Mouse (Mus musculus) liver, postnatal 0 days (tissue): ENCODE measurements around the gene Serpinb3a. TPM values are rescaled to one million over a fixed set of nuclear protein-coding genes. Genes with fewer than 3 reads are reported as not detected.

Source experiments
- ATAC-seq: fragments of 200-750 bp; cut with Nextera tagmentation; 2 replicates; pipeline ENCODE4 v1.8.0; 2017; ENCODE audit warnings: mild to moderate bottlenecking, moderate library complexity
- DNase-seq: peaks from one replicate; pipeline ENCODE4 v3.0.0-alpha.2; 2016
- H3K27ac ChIP-seq: fragments of 300-500 bp; sonication (generic); 2 replicates; pipeline ENCODE4 v1.5.1; 2014; ENCODE audit warnings: antibody characterized with exemption, moderate library complexity, mild to moderate bottlenecking, low read depth
- H3K27me3 ChIP-seq: fragments of 300-500 bp; sonication (generic); 2 replicates; pipeline ENCODE4 v1.6.1; 2014; ENCODE audit warnings: low read length, control low read depth, mixed read lengths; ENCODE audit not compliant: insufficient read depth
- H3K36me3 ChIP-seq: fragments of 300-500 bp; sonication (generic); replicated peaks from 2 replicates; pipeline ENCODE4 v1.6.1; 2014; ENCODE audit warnings: mild to moderate bottlenecking, control low read depth, low read length, moderate library complexity, mixed read lengths; ENCODE audit not compliant: insufficient read depth
- H3K4me1 ChIP-seq: fragments of 300-500 bp; sonication (generic); 2 replicates; pipeline ENCODE4 v1.6.1; 2014; ENCODE audit warnings: antibody characterized with exemption, mild to moderate bottlenecking, control low read depth; ENCODE audit not compliant: insufficient read depth
- H3K4me2 ChIP-seq: fragments of 300-500 bp; sonication (generic); 2 replicates; pipeline ENCODE4 v1.6.1; 2014; ENCODE audit warnings: low read depth, mild to moderate bottlenecking, low read length, moderate library complexity, mixed read lengths
- H3K4me3 ChIP-seq: fragments of 300-500 bp; sonication (generic); 2 replicates; pipeline ENCODE4 v1.5.1; 2014; ENCODE audit warnings: low read depth, low read length
- H3K9ac ChIP-seq: fragments of 300-500 bp; sonication (generic); replicated peaks from 2 replicates; pipeline ENCODE4 v1.6.1; 2014; ENCODE audit warnings: mild to moderate bottlenecking, moderate library complexity
- H3K9me3 ChIP-seq: fragments of 300-500 bp; sonication (generic); 2 replicates; pipeline ENCODE4 v1.6.1; 2016; ENCODE audit warnings: mild to moderate bottlenecking, control low read depth, low read length, mixed read lengths
- CTCF ChIP-seq: sonication (generic); IDR thresholded peaks from 2 replicates; pipeline ENCODE4 v1.5.1; 2016; ENCODE audit warnings: antibody characterized with exemption, low read depth
- EP300 ChIP-seq: IDR thresholded peaks from 2 replicates; pipeline ENCODE4 v1.6.1; 2016; ENCODE audit warnings: antibody characterized with exemption, low read depth, mild to moderate bottlenecking
- WGBS: fragments of 180-500 bp; shearing (Covaris S2); extraction: QIAGEN DNeasy Blood & Tissue Kit; methylation state at CpG from one replicate; pipeline ENCODE4 v1.1.7; 2014; ENCODE audit not compliant: insufficient replicate concordance; 5-methylcytosine and 5-hydroxymethylcytosine counted together
- polyA plus RNA-seq: library from polyadenylated mRNA; unstranded; fragments of >200 nt; fragmentation: Nextera tagmentation; extraction: Ambion mirVana; gene quantifications from 2 replicates; pipeline ENCODE4 v1.2.1, GENCODE M21; 2015

Serpinb3a gene
- polyA plus RNA-seq, 1 experiment from 2014 or later = not detected

- Histone ChIP-seq H3K4me3 (no peak overlapping the region), H3K9me3 (no peaks in the 10 kb centered on the region), H3K36me3 (no peaks in the 10 kb centered on the region), H3K4me2 (no peak overlapping the region), H3K9ac (no peak overlapping the region), H3K27ac (no peak overlapping the region), H3K27me3 (no peaks in the 10 kb centered on the region), H3K4me1 (no peaks in the 10 kb centered on the region)
- DNase-seq (no peak), ATAC-seq (no peak)
- TF ChIP-seq CTCF = no peak
- no peak for TF ChIP-seq EP300
- WGBS = 76% methylated on average over 3 of the region's 3 CpGs
Observed at GRCm38 (mm10) chr1:107006316-107006715, 45.8 kb downstream of the Serpinb3a start.

DNA sequence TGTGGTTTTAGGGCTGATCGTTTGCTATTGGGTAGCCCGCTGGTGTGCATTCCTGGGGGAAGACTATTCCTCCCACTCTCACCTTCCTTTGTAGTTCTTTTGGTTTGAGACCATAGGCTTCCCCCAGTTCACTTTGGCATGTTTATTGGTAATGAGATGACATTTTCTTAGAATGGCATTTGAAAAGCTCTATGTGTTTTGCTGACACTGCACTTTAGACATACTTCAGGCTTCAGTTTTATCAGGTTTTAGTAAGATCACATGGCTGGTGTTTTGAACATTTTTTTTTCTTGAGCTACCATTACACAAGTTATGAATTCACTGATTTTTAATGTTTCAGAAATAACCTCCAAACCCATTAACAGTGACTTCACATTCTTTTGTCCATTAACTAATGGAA is 50.3 kb downstream of the Serpinb3a start:
- no peak for ATAC-seq
- 84% methylated on average over 2 of the region's 2 CpGs for WGBS
- Histone ChIP-seq H3K27ac (no peak overlapping the region), H3K4me2 (no peak overlapping the region), H3K9me3 (no peaks in the 10 kb centered on the region), H3K9ac (no peak overlapping the region), H3K4me3 (no peak overlapping the region), H3K36me3 (no peaks in the 10 kb centered on the region), H3K4me1 (no peaks in the 10 kb centered on the region), H3K27me3 (no peaks in the 10 kb centered on the region)
- no peak for TF ChIP-seq EP300
- DNase-seq = no peak

DNA sequence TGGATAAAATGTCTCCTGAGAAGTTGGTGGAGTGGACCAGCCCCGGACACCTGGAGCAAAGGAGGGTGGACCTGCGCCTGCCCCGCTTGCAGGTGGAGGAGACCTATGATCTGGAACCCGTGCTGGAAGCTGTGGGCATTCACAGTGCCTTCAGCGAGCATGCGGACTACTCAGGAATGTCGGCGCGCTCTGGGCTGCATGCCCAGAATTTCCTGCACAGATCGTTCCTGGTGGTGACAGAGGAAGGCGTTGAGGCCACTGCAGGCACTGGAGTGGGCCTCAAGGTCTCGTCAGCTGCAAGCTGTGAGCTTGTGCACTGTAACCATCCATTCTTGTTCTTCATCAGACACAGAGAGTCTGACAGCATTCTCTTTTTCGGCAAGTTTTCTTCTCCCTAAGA is 51.7 kb downstream of the Serpinb3a start:
- H3K9ac ChIP-seq = no peak overlapping the region
- ATAC-seq = no peak
- H3K27me3 ChIP-seq = no peaks in the 10 kb centered on the region

More for the DNA sequence above, 51.7 kb downstream of the Serpinb3a start:
- Histone ChIP-seq H3K27ac (no peak overlapping the region), H3K4me2 (no peak overlapping the region), H3K4me3 (no peak overlapping the region), H3K4me1 (no peaks in the 10 kb centered on the region), H3K36me3 (no peaks in the 10 kb centered on the region), H3K9me3 (no peaks in the 10 kb centered on the region)
- WGBS = 71% methylated on average over 13 of the region's 13 CpGs
- TF ChIP-seq CTCF (no peak), EP300 (no peak)
- no peak for DNase-seq

Other genes starting within 250 kb of the Serpinb3a start
- not detected in 2 replicates for gene Serpinb5, start 191.1 kb downstream of the Serpinb3a start, polyA plus RNA-seq
- not detected in 2 replicates for gene Serpinb12, start 117.9 kb downstream of the Serpinb3a start, polyA plus RNA-seq
- gene Serpinb13, start 71.3 kb downstream of the Serpinb3a start, polyA plus RNA-seq = not detected in 2 replicates
- not detected in 2 replicates for gene Serpinb3d, start 31.2 kb upstream of the Serpinb3a start, polyA plus RNA-seq
- gene Serpinb3b, start 226.1 kb upstream of the Serpinb3a start, polyA plus RNA-seq = not detected in 2 replicates
- not detected in 2 replicates for gene Serpinb3c, start 226.1 kb upstream of the Serpinb3a start, polyA plus RNA-seq